Mouse (Mus musculus) intestine, embryonic 16.5 days (tissue): ENCODE data around the gene Arhgap40. TPM values are rescaled to one million over a fixed set of nuclear protein-coding genes. Genes with fewer than 3 reads are reported as not detected.

Experiments
- ATAC-seq: fragments of 200-750 bp; cut with Nextera tagmentation; 2 replicates; pipeline ENCODE4 v1.8.0; 2017; ENCODE audit warnings: moderate TSS enrichment, moderate library complexity
- H3K27ac ChIP-seq: fragments of 300-500 bp; sonication (generic); 2 replicates; pipeline ENCODE4 v1.5.1; 2014; ENCODE audit warnings: mild to moderate bottlenecking, low read length
- H3K27me3 ChIP-seq: fragments of 300-500 bp; sonication (generic); replicated peaks from 2 replicates; pipeline ENCODE4 v1.6.1; 2014; ENCODE audit warnings: low read length, control low read depth, mixed read lengths; ENCODE audit not compliant: control insufficient read depth, insufficient read depth
- H3K36me3 ChIP-seq: fragments of 300-500 bp; sonication (generic); 2 replicates; pipeline ENCODE4 v1.6.1; 2014; ENCODE audit warnings: low read length, control low read depth; ENCODE audit not compliant: control insufficient read depth, insufficient read depth
- H3K4me1 ChIP-seq: fragments of 300-500 bp; sonication (generic); 2 replicates; pipeline ENCODE4 v1.6.1; 2014; ENCODE audit warnings: low read length, control low read depth, mixed read lengths; ENCODE audit not compliant: control insufficient read depth, insufficient read depth
- H3K4me2 ChIP-seq: fragments of 300-500 bp; sonication (generic); 2 replicates; pipeline ENCODE4 v1.6.1; 2014; ENCODE audit warnings: low read depth, low read length, control low read depth
- H3K4me3 ChIP-seq: fragments of 300-500 bp; sonication (generic); 2 replicates; pipeline ENCODE4 v1.5.1; 2014; ENCODE audit warnings: mild to moderate bottlenecking, low read length
- H3K9ac ChIP-seq: fragments of 300-500 bp; sonication (generic); 2 replicates; pipeline ENCODE4 v1.6.1; 2014; ENCODE audit warnings: low read depth, low read length
- H3K9me3 ChIP-seq: fragments of 300-500 bp; sonication (generic); 2 replicates; pipeline ENCODE4 v1.6.1; 2016; ENCODE audit warnings: low read length, control low read depth; ENCODE audit not compliant: control insufficient read depth
- WGBS: fragments of 180-500 bp; shearing (Covaris S2); extraction: QIAGEN DNeasy Blood & Tissue Kit; methylation state at CpG from one replicate; pipeline ENCODE4 v1.1.7; 2014; 5-methylcytosine and 5-hydroxymethylcytosine counted together
- polyA plus RNA-seq: library from polyadenylated mRNA; unstranded; fragments of >200 nt; fragmentation: Nextera tagmentation; extraction: Ambion mirVana; gene quantifications from 2 replicates; pipeline ENCODE4 v1.2.1, GENCODE M21; 2015

Gene Arhgap40
- polyA plus RNA-seq, 1 experiment from 2014 or later = 0.22 TPM

GRCm38 (mm10) chr2:158590495-158590894 is 77.9 kb downstream of the Arhgap40 start:
- no peaks in the 10 kb centered on the region for H3K36me3 ChIP-seq
- H3K4me1 ChIP-seq = no peaks in the 10 kb centered on the region
- H3K27me3 ChIP-seq = 0 out of 2 replicates have a peak, but pooled peaks cover 3% of the 10 kb centered on the region
- H3K4me3 ChIP-seq = no peak overlapping the region
- no peak overlapping the region for H3K9ac ChIP-seq
- no peak overlapping the region for H3K4me2 ChIP-seq
- H3K27ac ChIP-seq = no peak overlapping the region
- no peak for ATAC-seq
- no peaks in the 10 kb centered on the region for H3K9me3 ChIP-seq
- 52% methylated on average over 3 of the region's 3 CpGs for WGBS

GRCm38 (mm10) chr2:158591286-158591685 is 78.7 kb downstream of the Arhgap40 start:
- WGBS = 41% methylated on average over 5 of the region's 5 CpGs
- no peak overlapping the region for H3K27ac ChIP-seq
- ATAC-seq = no peak
- no peak overlapping the region for H3K4me3 ChIP-seq
- H3K4me2 ChIP-seq = no peak overlapping the region
- H3K4me1 ChIP-seq = no peaks in the 10 kb centered on the region
- no peaks in the 10 kb centered on the region for H3K36me3 ChIP-seq
- no peak overlapping the region for H3K9ac ChIP-seq
- 0 out of 2 replicates have a peak, but pooled peaks cover 3% of the 10 kb centered on the region for H3K27me3 ChIP-seq
- H3K9me3 ChIP-seq = no peaks in the 10 kb centered on the region

GRCm38 (mm10) chr2:158593371-158593770 is 80.8 kb downstream of the Arhgap40 start:
- no peak overlapping the region for H3K27ac ChIP-seq
- H3K27me3 ChIP-seq = 0 out of 2 replicates have a peak, but pooled peaks cover 5% of the 10 kb centered on the region
- H3K4me1 ChIP-seq = no peaks in the 10 kb centered on the region
- 74% methylated on average over 4 of the region's 4 CpGs for WGBS
- H3K9ac ChIP-seq = no peak overlapping the region
- no peaks in the 10 kb centered on the region for H3K36me3 ChIP-seq
- no peak overlapping the region for H3K4me3 ChIP-seq
- no peak for ATAC-seq
- no peaks in the 10 kb centered on the region for H3K9me3 ChIP-seq
- no peak overlapping the region for H3K4me2 ChIP-seq

- H3K27me3 ChIP-seq = 0 out of 2 replicates have a peak, but pooled peaks cover 5% of the 10 kb centered on the region
- 2% methylated on average over 12 of the region's 12 CpGs for WGBS
- ATAC-seq = no peak
- no peak overlapping the region for H3K9ac ChIP-seq
- no peaks in the 10 kb centered on the region for H3K36me3 ChIP-seq
- H3K27ac ChIP-seq = no peak overlapping the region
- H3K9me3 ChIP-seq = no peaks in the 10 kb centered on the region
- no peak overlapping the region for H3K4me3 ChIP-seq
- H3K4me2 ChIP-seq = no peak overlapping the region
- no peaks in the 10 kb centered on the region for H3K4me1 ChIP-seq
These were observed 82.5 kb downstream of the Arhgap40 start for GRCm38 (mm10) chr2:158595103-158595502.

GRCm38 (mm10) chr2:158595577-158595976 is 83.0 kb downstream of the Arhgap40 start:
- 29% methylated on average over 7 of the region's 7 CpGs for WGBS
- H3K4me1 ChIP-seq = no peaks in the 10 kb centered on the region
- H3K27ac ChIP-seq = no peak overlapping the region
- H3K9me3 ChIP-seq = no peaks in the 10 kb centered on the region
- H3K36me3 ChIP-seq = no peaks in the 10 kb centered on the region
- no peak overlapping the region for H3K4me3 ChIP-seq
- no peak overlapping the region for H3K4me2 ChIP-seq
- no peak for ATAC-seq
- no peak overlapping the region for H3K9ac ChIP-seq
- H3K27me3 ChIP-seq = 0 out of 2 replicates have a peak, but pooled peaks cover 5% of the 10 kb centered on the region

- Histone ChIP-seq H3K9ac (no peak overlapping the region), H3K36me3 (no peaks in the 10 kb centered on the region), H3K27ac (no peak overlapping the region), H3K4me3 (no peak overlapping the region), H3K9me3 (no peaks in the 10 kb centered on the region), H3K4me2 (no peak overlapping the region), H3K27me3 (0 out of 2 replicates have a peak, but pooled peaks cover 5% of the 10 kb centered on the region), H3K4me1 (no peaks in the 10 kb centered on the region)
- 57% methylated on average over 1 of the region's 1 CpGs for WGBS
- no peak for ATAC-seq
These were observed 84.2 kb downstream of the Arhgap40 start for GRCm38 (mm10) chr2:158596803-158597202.

Other genes with a start within 250 kb of the Arhgap40 start
- gene Lbp, start 206.3 kb upstream of the Arhgap40 start, polyA plus RNA-seq = 3.8 and 4.6 TPM in 2 replicates
- 4.6 and 5.7 TPM in 2 replicates for gene Snhg11, start 137.2 kb upstream of the Arhgap40 start, polyA plus RNA-seq
- gene Ralgapb, start 102.9 kb upstream of the Arhgap40 start, polyA plus RNA-seq = 7.5 and 9.4 TPM in 2 replicates
- not detected in 2 replicates for gene Adig, start 10.2 kb upstream of the Arhgap40 start, polyA plus RNA-seq
- not detected in 2 replicates for gene Slc32a1, start 98.0 kb downstream of the Arhgap40 start, polyA plus RNA-seq
- gene Actr5, start 112.1 kb downstream of the Arhgap40 start, polyA plus RNA-seq = 1.0 and 3.8 TPM in 2 replicates
- 3.5 and 4.0 TPM in 2 replicates for gene Ppp1r16b, start 152.6 kb downstream of the Arhgap40 start, polyA plus RNA-seq